Comparison of ENCODE assay signal across 28 mouse cellular contexts in genomic region chr1:175564321-175564720, GRCm38 (mm10). TPM values are rescaled to one million over a fixed set of nuclear protein-coding genes. Genes with fewer than 3 reads are reported as not detected.
DNase-seq lines count a peak whose midpoint lies in the region; ATAC-seq and TF ChIP-seq lines count a peak whose summit lies in the region.
"Had no signal": no experiment of that assay in that cellular context is flagged by ENCODE, and none has a peak within 500 bp of the region (broad histone marks: within the 10 kb centered on the region; RNA-seq: fewer than 3 reads in every experiment).

No protein-coding gene starts in this region.

- H3K4me1 ChIP-seq in MEL (ENCODE audit: control insufficient read depth in 1 of 2, insufficient read depth in 2 of 2, low read length in 2 of 2): peaks cover 29 to 37% of the 10 kb centered on the region in 2 experiments
- no peaks in the 10 kb centered on the region for H3K4me1 ChIP-seq in hindbrain, embryonic 11.5 days (replicated peaks; ENCODE audit: control insufficient read depth, insufficient read depth, low read length)
- H3K4me1 ChIP-seq: forebrain, embryonic 13.5 days; heart, embryonic 12.5 days; hindbrain, embryonic 13.5 days; liver, embryonic 12.5 days; neural tube, embryonic 12.5 days had no signal

- TF ChIP-seq POLR2A in MEL (IDR thresholded peaks at IDR 0.05; ENCODE audit: control insufficient read depth in 1 of 2, insufficient read depth in 1 of 2, low read depth in 1 of 2, low read length in 2 of 2, poor library complexity in 1 of 2): no peak

- TF ChIP-seq RAD21 in MEL (IDR thresholded peaks at IDR 0.05; ENCODE audit: low read depth, low read length): no peak

- peaks cover 0 to 29% of the 10 kb centered on the region in 2 experiments; a peak in 2 of 4 replicates for H3K36me3 ChIP-seq in MEL (ENCODE audit: control insufficient read depth in 1 of 2, insufficient read depth in 2 of 2, low read length in 2 of 2)
- H3K36me3 ChIP-seq in hindbrain, embryonic 11.5 days (ENCODE audit: control insufficient read depth, insufficient read depth, low read length): no peaks in the 10 kb centered on the region
- H3K36me3 ChIP-seq: G1E; heart, embryonic 12.5 days; hindbrain, embryonic 13.5 days; limb, embryonic 13.5 days; liver, embryonic 12.5 days; neural tube, embryonic 12.5 days had no signal

- no peaks in the 10 kb centered on the region for H3K9me3 ChIP-seq in MEL (replicated peaks; ENCODE audit: insufficient read depth, low read length)
- H3K9me3 ChIP-seq in hindbrain, embryonic 11.5 days (ENCODE audit: control insufficient read depth, low read length): no peaks in the 10 kb centered on the region
- H3K9me3 ChIP-seq: forebrain, embryonic 13.5 days; G1E; heart, embryonic 12.5 days; hindbrain, embryonic 13.5 days; limb, embryonic 13.5 days; liver, embryonic 12.5 days; neural tube, embryonic 12.5 days had no signal

- no peak for TF ChIP-seq CTCF in MEL (IDR thresholded peaks at IDR 0.05 in 2 of 3, conservative IDR thresholded peaks at IDR 0.05 in 1 of 3; ENCODE audit: control insufficient read depth in 1 of 3, insufficient read depth in 1 of 3, low read depth in 2 of 3, low read length in 3 of 3, poor library complexity in 1 of 3, severe bottlenecking in 1 of 3)

- TF ChIP-seq EP300 in MEL (IDR thresholded peaks at IDR 0.05; ENCODE audit: low read depth in 1 of 2, low read length in 2 of 2): no peak

- 94% methylated on average over 4 of the region's 4 CpGs for WGBS in hindbrain, embryonic 11.5 days

- DNase-seq in thymus, postnatal 25 days: peak; percentile 2
- DNase-seq in thymus, postnatal 10 days (ENCODE audit: low spot score in 2 of 2): no peak
- DNase-seq in MEL (ENCODE audit: low read depth, low spot score): peak; percentile 24
- no peak for DNase-seq in frontal cortex, postnatal 10 days (ENCODE audit: low spot score in 2 of 2)
- DNase-seq in layer of hippocampus, postnatal 25 days (ENCODE audit: extremely low spot score in 1 of 2, low spot score in 1 of 2): no peak
- DNase-seq in hindbrain, embryonic 11.5 days (ENCODE audit: low spot score): no peak
- DNase-seq: adrenal gland, adult 2 months; cerebellum, adult 18-20 months; cerebellum, postnatal 25 days; gastrocnemius, adult 2 months; heart, adult 18-20 months; heart, postnatal 10 days; kidney, adult 2 months; kidney, postnatal 10 days; lung, adult 18-20 months; lung, postnatal 10 days; midbrain, embryonic 14.5 days; thymus, postnatal 36 days had no signal

- H3K4me2 ChIP-seq in hindbrain, embryonic 11.5 days (replicated peaks; ENCODE audit: low read depth, low read length): no peak overlapping the region
- H3K4me2 ChIP-seq: forebrain, embryonic 13.5 days; heart, embryonic 12.5 days; hindbrain, embryonic 13.5 days; limb, embryonic 13.5 days; liver, embryonic 12.5 days; neural tube, embryonic 12.5 days had no signal

- H3K27ac ChIP-seq in MEL (ENCODE audit: control insufficient read depth, low read depth, low read length): no peak overlapping the region
- H3K27ac ChIP-seq in hindbrain, embryonic 11.5 days (ENCODE audit: low read depth, low read length): no peak overlapping the region
- H3K27ac ChIP-seq: forebrain, embryonic 13.5 days; gastrocnemius, adult 2 months; hindbrain, embryonic 13.5 days; limb, embryonic 13.5 days; liver, embryonic 12.5 days; neural tube, embryonic 12.5 days; stomach, postnatal 0 days had no signal

- ATAC-seq in megakaryocyte, adult 5-6 weeks (ENCODE audit: poor library complexity, severe bottlenecking): peak; percentile 75
- no peak for ATAC-seq in hindbrain, embryonic 11.5 days (ENCODE audit: low FRiP score)
- ATAC-seq: forebrain, embryonic 13.5 days; liver, embryonic 12.5 days had no signal

- no peaks in the 10 kb centered on the region for H3K79me2 ChIP-seq in MEL (ENCODE audit: control insufficient read depth, insufficient read depth, low read length, poor library complexity)

- H3K9ac ChIP-seq in MEL (ENCODE audit: control insufficient read depth, low read depth, low read length, poor library complexity, severe bottlenecking): no peak overlapping the region
- no peak overlapping the region for H3K9ac ChIP-seq in hindbrain, embryonic 11.5 days (ENCODE audit: low read depth, low read length)
- H3K9ac ChIP-seq: forebrain, embryonic 13.5 days; heart, embryonic 12.5 days; hindbrain, embryonic 13.5 days; limb, embryonic 13.5 days; liver, embryonic 12.5 days; neural tube, embryonic 12.5 days had no signal

- no peak overlapping the region for H3K4me3 ChIP-seq in MEL (ENCODE audit: control insufficient read depth in 1 of 2, insufficient read depth in 1 of 2, low read depth in 2 of 2, low read length in 2 of 2)
- H3K4me3 ChIP-seq in hindbrain, embryonic 11.5 days (ENCODE audit: low read depth, low read length): no peak overlapping the region
- H3K4me3 ChIP-seq: forebrain, embryonic 13.5 days; gastrocnemius, adult 2 months; heart, embryonic 12.5 days; hindbrain, embryonic 13.5 days; limb, embryonic 13.5 days; liver, embryonic 12.5 days; neural tube, embryonic 12.5 days had no signal

- no peaks in the 10 kb centered on the region for H3K27me3 ChIP-seq in MEL (ENCODE audit: control insufficient read depth in 1 of 2, insufficient read depth in 2 of 2, low read length in 2 of 2)
- no peaks in the 10 kb centered on the region for H3K27me3 ChIP-seq in hindbrain, embryonic 11.5 days (ENCODE audit: control insufficient read depth, insufficient read depth, low read length)
- H3K27me3 ChIP-seq: forebrain, embryonic 13.5 days; heart, embryonic 12.5 days; hindbrain, embryonic 13.5 days; limb, embryonic 13.5 days; liver, embryonic 12.5 days; neural tube, embryonic 12.5 days had no signal

TF ChIP-seq in MEL, 35 proteins besides CTCF, POLR2A, EP300 and RAD21:
- TF ChIP-seq E2F4 (IDR thresholded peaks at IDR 0.05; ENCODE audit: borderline replicate concordance, low read depth, low read length) (no peak), BHLHE40 (IDR thresholded peaks at IDR 0.05; ENCODE audit: borderline replicate concordance, low read depth, low read length) (no peak), CHD1 (IDR thresholded peaks at IDR 0.05; ENCODE audit: low read depth, low read length) (no peak), MAX (IDR thresholded peaks at IDR 0.05; ENCODE audit: low read length) (no peak)

RNA-seq across cellular contexts. Expression of gene Kmo, which starts 55.9 kb away (rescaled TPM):
- 0.27 and 0.69 TPM in 2 replicates for total RNA-seq in MEL (2012; rRNA removed)
- 1 to 10 TPM in 1 of 2 experiments, not detected in 1; 1.6 TPM for polyA plus RNA-seq in MEL (2012; ENCODE audit: insufficient read depth in 1 of 2, insufficient read length in 2 of 2, low read depth in 1 of 2, low replicate concordance in 2 of 2, missing spikeins in 1 of 2)
- 15.3 and 15.9 TPM in 2 replicates for total RNA-seq in megakaryocyte, adult 5-6 weeks (2015)
- 27.6 and 34.5 TPM in 2 replicates for total RNA-seq in megakaryocyte, adult 5-6 weeks (2017)
- not detected for total RNA-seq in layer of hippocampus, postnatal 25 days (2021)
- polyA plus RNA-seq in hindbrain, embryonic 11.5 days (2014; fragmentation: Nextera tagmentation; extraction: Ambion mirVana): 0.34 TPM in 1 of 2 replicates, not detected in the other
- total RNA-seq: G1E; left cerebral cortex, postnatal 25 days had no signal
- polyA plus RNA-seq: forebrain, embryonic 13.5 days; G1E; midbrain, embryonic 14.5 days had no signal

Comparison
In these comparisons a context has a peak if more than half of its experiments do, and no peak if none do; other contexts are left out.
1. DNase-seq: peak in thymus, postnatal 25 days (single experiment) and MEL (single experiment); none in thymus, postnatal 10 days (0 of 2), frontal cortex, postnatal 10 days (0 of 2), layer of hippocampus, postnatal 25 days (0 of 2) and hindbrain, embryonic 11.5 days (single experiment).